Mouse (Mus musculus): ENCODE measurements around the gene Clip2. TPM values are rescaled to one million over a fixed set of nuclear protein-coding genes. Genes with fewer than 3 reads are reported as not detected.

Clip2 gene
- 15.4 and 17.1 TPM in 2 replicates for polyA plus RNA-seq (2014; fragmentation: Nextera tagmentation; extraction: Ambion mirVana)

- WGBS = under 1% methylated on average over 49 of the region's 61 CpGs
- ATAC-seq (ENCODE audit: low read depth) = peak; percentile 94
- peaks cover 33% of the 10 kb centered on the region for H3K4me1 ChIP-seq (ENCODE audit: control insufficient read depth, insufficient read depth, low read length)
These were observed at the start of gene Clip2 for GRCm38 (mm10) chr5:134552110-134552972. Gene Clip2, minus strand, starts transcription at chr5:134552434.

GRCm38 (mm10) chr5:134597711-134598110, 45.5 kb upstream of the Clip2 start:
- Histone ChIP-seq H3K4me3 (ENCODE audit: low read depth, low read length) (no peak overlapping the region), H3K9me3 (ENCODE audit: control insufficient read depth, low read length) (no peaks in the 10 kb centered on the region), H3K4me1 (ENCODE audit: control insufficient read depth, insufficient read depth, low read length) (no peaks in the 10 kb centered on the region), H3K27me3 (ENCODE audit: control insufficient read depth, insufficient read depth, low read length) (no peaks in the 10 kb centered on the region), H3K27ac (ENCODE audit: low read depth, low read length) (no peak overlapping the region), H3K4me2 (ENCODE audit: low read depth, low read length) (no peak overlapping the region), H3K36me3 (ENCODE audit: control insufficient read depth, insufficient read depth, low read length) (peaks cover 46% of the 10 kb centered on the region), H3K9ac (replicated peaks; ENCODE audit: low read depth, low read length) (no peak overlapping the region)
- 90% methylated on average over 10 of the region's 10 CpGs for WGBS
- no peak for ATAC-seq (ENCODE audit: low read depth)

More at GRCm38 (mm10) chr5:134552110-134552972, at the start of gene Clip2:
- Histone ChIP-seq H3K27me3 (ENCODE audit: control insufficient read depth, insufficient read depth, low read length) (no peaks in the 10 kb centered on the region), H3K27ac (ENCODE audit: low read depth, low read length) (peak within 1 kb of the TSS; percentile 99), H3K36me3 (ENCODE audit: control insufficient read depth, insufficient read depth, low read length) (no peaks in the 10 kb centered on the region), H3K9ac (replicated peaks; ENCODE audit: low read depth, low read length) (peak within 1 kb of the TSS; percentile 97), H3K4me2 (ENCODE audit: low read depth, low read length) (peak within 1 kb of the TSS; percentile 72), H3K9me3 (ENCODE audit: control insufficient read depth, low read length) (no peaks in the 10 kb centered on the region), H3K4me3 (ENCODE audit: low read depth, low read length) (peak within 1 kb of the TSS; percentile 89)

DNA sequence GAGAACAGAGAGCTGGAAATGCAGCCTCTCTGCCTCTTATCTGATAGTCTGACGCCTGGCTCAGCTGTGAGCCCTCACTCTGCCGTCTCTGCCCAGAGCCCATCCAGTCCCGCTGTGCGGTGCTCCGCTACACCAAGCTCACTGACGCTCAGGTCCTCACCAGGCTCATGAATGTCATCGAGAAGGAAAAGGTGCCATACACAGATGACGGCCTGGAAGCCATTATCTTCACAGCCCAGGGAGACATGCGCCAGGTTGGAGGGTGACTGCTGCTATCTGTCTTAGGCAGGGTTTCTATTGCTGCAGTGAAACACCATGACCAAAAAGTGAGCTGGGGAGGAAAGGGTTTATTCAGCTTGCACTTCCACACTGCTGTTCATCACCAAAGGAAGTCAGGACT, 40.9 kb upstream of the Clip2 start:
- no peak overlapping the region for H3K4me3 ChIP-seq (ENCODE audit: low read depth, low read length)
- H3K27me3 ChIP-seq (ENCODE audit: control insufficient read depth, insufficient read depth, low read length) = no peaks in the 10 kb centered on the region
- peaks cover 39% of the 10 kb centered on the region for H3K36me3 ChIP-seq (ENCODE audit: control insufficient read depth, insufficient read depth, low read length)
- H3K4me1 ChIP-seq (ENCODE audit: control insufficient read depth, insufficient read depth, low read length) = no peaks in the 10 kb centered on the region
- no peaks in the 10 kb centered on the region for H3K9me3 ChIP-seq (ENCODE audit: control insufficient read depth, low read length)
- H3K27ac ChIP-seq (ENCODE audit: low read depth, low read length) = no peak overlapping the region
- WGBS = 92% methylated on average over 9 of the region's 9 CpGs
- no peak overlapping the region for H3K4me2 ChIP-seq (ENCODE audit: low read depth, low read length)
- ATAC-seq (ENCODE audit: low read depth) = no peak
- no peak overlapping the region for H3K9ac ChIP-seq (replicated peaks; ENCODE audit: low read depth, low read length)

- Histone ChIP-seq H3K36me3 (ENCODE audit: control insufficient read depth, insufficient read depth, low read length) (peaks cover 31% of the 10 kb centered on the region), H3K4me2 (ENCODE audit: low read depth, low read length) (no peak overlapping the region), H3K9ac (replicated peaks; ENCODE audit: low read depth, low read length) (no peak overlapping the region), H3K4me1 (ENCODE audit: control insufficient read depth, insufficient read depth, low read length) (no peaks in the 10 kb centered on the region), H3K4me3 (ENCODE audit: low read depth, low read length) (no peak overlapping the region), H3K9me3 (ENCODE audit: control insufficient read depth, low read length) (no peaks in the 10 kb centered on the region), H3K27me3 (ENCODE audit: control insufficient read depth, insufficient read depth, low read length) (no peaks in the 10 kb centered on the region), H3K27ac (ENCODE audit: low read depth, low read length) (no peak overlapping the region)
- no peak for ATAC-seq (ENCODE audit: low read depth)
- WGBS = 97% methylated on average over 11 of the region's 11 CpGs
These were observed 39.9 kb upstream of the Clip2 start for GRCm38 (mm10) chr5:134592026-134592581.

DNA sequence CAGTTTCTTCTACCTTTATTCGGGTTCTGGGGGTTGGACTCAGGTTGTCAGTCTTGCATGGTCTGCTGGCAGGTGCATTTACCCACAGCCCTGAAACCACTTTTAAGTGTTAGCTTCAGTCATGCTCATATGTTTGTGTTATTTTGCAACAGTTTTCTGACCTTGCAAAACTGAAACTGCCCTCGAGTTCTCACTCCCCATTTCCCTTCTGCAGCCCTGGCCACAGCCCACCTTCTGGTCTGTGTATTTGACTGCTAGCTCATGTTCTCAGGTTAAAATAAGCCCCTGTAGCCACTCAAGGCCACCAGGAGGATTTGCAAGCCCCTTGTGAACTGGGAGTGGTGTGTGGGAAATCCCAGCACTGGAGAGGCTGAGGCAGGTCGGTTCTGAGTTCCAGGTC, 37.7 kb upstream of the Clip2 start:
- Histone ChIP-seq H3K27ac (ENCODE audit: low read depth, low read length) (no peak overlapping the region), H3K36me3 (ENCODE audit: control insufficient read depth, insufficient read depth, low read length) (peaks cover 10% of the 10 kb centered on the region; the same call in 1 of the 2 replicates), H3K4me2 (ENCODE audit: low read depth, low read length) (no peak overlapping the region), H3K9me3 (ENCODE audit: control insufficient read depth, low read length) (no peaks in the 10 kb centered on the region), H3K9ac (replicated peaks; ENCODE audit: low read depth, low read length) (no peak overlapping the region), H3K4me3 (ENCODE audit: low read depth, low read length) (no peak overlapping the region), H3K4me1 (ENCODE audit: control insufficient read depth, insufficient read depth, low read length) (no peaks in the 10 kb centered on the region), H3K27me3 (ENCODE audit: control insufficient read depth, insufficient read depth, low read length) (no peaks in the 10 kb centered on the region)
- no peak for ATAC-seq (ENCODE audit: low read depth)
- WGBS = 86% methylated on average over 3 of the region's 3 CpGs

DNA sequence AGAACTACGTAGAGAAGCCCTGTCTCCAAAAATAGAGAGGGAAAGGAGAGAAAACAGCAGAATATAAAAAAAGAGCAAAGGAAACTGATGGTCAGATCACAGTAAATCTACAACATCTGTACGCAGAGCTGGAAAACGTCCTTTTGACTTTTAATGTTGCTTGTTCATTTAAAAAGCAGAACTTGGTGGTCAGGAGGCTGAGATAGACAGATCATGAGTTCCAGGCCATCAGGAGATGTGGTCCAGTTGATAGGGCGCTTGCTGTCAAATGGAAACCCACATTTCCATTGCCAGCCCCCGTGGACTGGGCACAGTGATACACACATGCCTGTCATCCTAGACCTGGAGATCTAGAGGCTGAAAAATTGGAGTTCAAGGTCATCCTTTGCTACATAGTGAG, 32.6 kb upstream of the Clip2 start:
- 93% methylated on average over 5 of the region's 5 CpGs for WGBS
- Histone ChIP-seq H3K36me3 (ENCODE audit: control insufficient read depth, insufficient read depth, low read length) (no peaks in the 10 kb centered on the region; the same call in 1 of the 2 replicates), H3K4me3 (ENCODE audit: low read depth, low read length) (no peak overlapping the region), H3K9me3 (ENCODE audit: control insufficient read depth, low read length) (no peaks in the 10 kb centered on the region), H3K27me3 (ENCODE audit: control insufficient read depth, insufficient read depth, low read length) (no peaks in the 10 kb centered on the region), H3K4me1 (ENCODE audit: control insufficient read depth, insufficient read depth, low read length) (peaks cover 4% of the 10 kb centered on the region; the same call in 1 of the 2 replicates), H3K27ac (ENCODE audit: low read depth, low read length) (no peak overlapping the region), H3K9ac (replicated peaks; ENCODE audit: low read depth, low read length) (no peak overlapping the region), H3K4me2 (ENCODE audit: low read depth, low read length) (no peak overlapping the region)
- no peak for ATAC-seq (ENCODE audit: low read depth)

GRCm38 (mm10) chr5:134583884-134584213, 31.6 kb upstream of the Clip2 start:
- H3K9ac ChIP-seq (replicated peaks; ENCODE audit: low read depth, low read length) = no peak overlapping the region
- peaks cover 4% of the 10 kb centered on the region; the same call in 1 of the 2 replicates for H3K4me1 ChIP-seq (ENCODE audit: control insufficient read depth, insufficient read depth, low read length)
- ATAC-seq (ENCODE audit: low read depth) = no peak
- H3K4me3 ChIP-seq (ENCODE audit: low read depth, low read length) = no peak overlapping the region
- H3K27me3 ChIP-seq (ENCODE audit: control insufficient read depth, insufficient read depth, low read length) = no peaks in the 10 kb centered on the region
- no peaks in the 10 kb centered on the region for H3K9me3 ChIP-seq (ENCODE audit: control insufficient read depth, low read length)
- 78% methylated on average over 3 of the region's 3 CpGs for WGBS
- H3K27ac ChIP-seq (ENCODE audit: low read depth, low read length) = no peak overlapping the region
- H3K4me2 ChIP-seq (ENCODE audit: low read depth, low read length) = no peak overlapping the region
- H3K36me3 ChIP-seq (ENCODE audit: control insufficient read depth, insufficient read depth, low read length) = no peaks in the 10 kb centered on the region; the same call in 1 of the 2 replicates

GRCm38 (mm10) chr5:134583006-134583883, 31.0 kb upstream of the Clip2 start:
- Histone ChIP-seq H3K36me3 (ENCODE audit: control insufficient read depth, insufficient read depth, low read length) (no peaks in the 10 kb centered on the region), H3K9me3 (ENCODE audit: control insufficient read depth, low read length) (no peaks in the 10 kb centered on the region), H3K4me3 (ENCODE audit: low read depth, low read length) (peak overlapping the region; percentile 81), H3K27ac (ENCODE audit: low read depth, low read length) (no peak overlapping the region), H3K4me2 (ENCODE audit: low read depth, low read length) (peak overlapping the region; percentile 85), H3K9ac (replicated peaks; ENCODE audit: low read depth, low read length) (peak overlapping the region; percentile 67), H3K27me3 (ENCODE audit: control insufficient read depth, insufficient read depth, low read length) (no peaks in the 10 kb centered on the region), H3K4me1 (ENCODE audit: control insufficient read depth, insufficient read depth, low read length) (peaks cover 4% of the 10 kb centered on the region; the same call in 1 of the 2 replicates)
- 30% methylated on average over 15 of the region's 15 CpGs for WGBS
- ATAC-seq (ENCODE audit: low read depth) = no peak

Measured in neural tube, embryonic 14.5 days (tissue).